Mouse (Mus musculus) frontal cortex, postnatal 14 days (tissue): ENCODE measurements around the gene Rps6kc1.

ENCODE experiments used
- DNase-seq, 2 experiments: peaks; one replicate each; pipeline ENCODE4 v3.0.0; 2022; ENCODE audit warnings: low spot score in 2 of 2

The Rps6kc1 gene

DNA sequence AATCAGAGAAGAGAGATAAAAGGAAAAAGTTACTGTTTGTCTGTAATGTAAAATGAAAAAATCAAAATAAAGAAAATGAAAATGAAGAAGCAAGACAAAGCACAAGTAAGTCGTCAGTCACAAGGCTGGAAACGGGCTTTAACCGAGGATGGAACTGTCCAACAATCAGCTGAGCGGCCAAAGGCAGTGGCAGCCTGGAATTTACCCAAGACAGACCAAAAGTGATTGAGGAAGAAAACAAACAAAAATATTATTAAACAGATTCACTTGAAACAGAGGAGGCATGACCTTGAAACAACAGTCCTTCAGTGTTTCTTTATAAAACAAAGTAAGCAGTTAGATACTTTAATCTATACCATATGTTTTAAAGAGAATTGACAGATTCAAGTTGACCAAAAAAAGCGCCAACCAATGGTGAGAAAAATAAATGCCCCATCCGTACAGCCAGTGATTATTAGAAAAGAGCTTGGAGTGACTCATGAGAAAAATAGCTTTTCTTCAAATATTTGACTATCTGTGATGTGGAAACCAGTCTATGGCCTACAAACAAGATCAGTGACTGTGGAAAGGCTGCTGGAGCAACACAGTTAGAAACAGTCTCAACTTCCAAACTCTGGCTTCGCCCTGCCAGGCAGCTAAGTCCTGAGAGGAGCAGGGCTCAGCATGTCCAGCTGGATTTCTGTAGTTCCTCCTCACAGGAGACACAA is 77.2 kb downstream of the Rps6kc1 start:
- no peak for DNase-seq

DNA sequence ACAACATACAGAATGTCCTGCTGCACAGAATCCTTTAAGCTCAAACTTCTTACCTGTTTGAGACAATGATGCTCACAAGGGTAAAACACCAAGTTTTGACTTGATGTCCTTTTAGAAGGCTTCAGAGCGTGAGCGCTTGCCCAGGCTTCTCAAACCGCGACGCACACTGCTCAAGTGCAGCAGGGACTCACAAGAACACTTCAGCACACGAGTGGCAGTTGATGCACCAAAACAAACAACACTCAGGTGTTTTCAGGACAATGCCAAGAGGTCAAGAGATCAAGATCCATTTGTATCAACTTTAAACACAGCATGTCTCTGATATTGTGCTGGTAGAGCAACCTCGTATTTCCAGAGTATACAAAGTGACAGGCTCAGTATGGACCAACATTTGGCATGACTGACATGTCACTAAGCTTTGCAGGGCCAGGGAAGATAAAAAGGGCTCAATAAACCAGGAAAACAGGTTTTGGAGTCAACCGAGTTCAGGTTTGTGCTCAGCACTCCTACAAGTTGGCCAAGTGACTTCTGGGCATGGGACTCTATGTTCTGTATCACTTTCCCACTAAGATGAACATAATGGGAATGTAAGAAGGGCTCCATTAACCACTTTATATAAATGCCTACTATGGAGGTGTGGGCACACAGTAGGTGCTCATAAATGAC is 78.5 kb downstream of the Rps6kc1 start:
- no peak for DNase-seq

DNA sequence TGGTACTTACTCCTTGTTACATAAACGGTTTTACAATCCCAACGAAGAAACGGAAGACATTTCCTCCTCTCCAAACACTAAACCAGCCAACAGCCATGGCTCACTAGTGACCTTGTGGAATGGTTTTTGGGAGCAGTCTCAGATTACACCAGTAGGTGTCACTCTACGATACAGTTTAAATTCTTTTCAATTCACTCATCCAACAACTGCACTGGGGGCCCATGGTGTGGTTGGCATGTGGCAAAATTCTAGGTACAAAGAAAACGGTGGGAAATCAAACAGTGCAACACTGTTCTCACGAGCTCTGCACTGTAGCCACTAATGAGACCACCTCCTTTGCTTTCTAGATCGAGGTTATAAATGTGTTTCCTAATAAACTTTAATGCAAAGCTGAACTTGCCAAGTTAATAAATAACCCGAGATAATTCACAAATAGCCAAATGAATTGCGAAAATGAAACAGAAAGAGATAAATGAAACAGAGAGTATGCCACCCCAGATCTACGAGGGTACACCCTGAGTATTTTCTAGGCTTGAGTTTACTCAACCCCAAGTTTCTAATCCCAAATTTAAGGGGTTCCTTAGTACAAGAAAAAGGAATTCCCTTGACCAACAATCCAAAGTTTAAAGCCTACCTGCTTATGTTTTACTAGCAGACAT is 79.6 kb downstream of the Rps6kc1 start:
- DNase-seq = peak in 1 of 2 experiments; percentile 49

DNA sequence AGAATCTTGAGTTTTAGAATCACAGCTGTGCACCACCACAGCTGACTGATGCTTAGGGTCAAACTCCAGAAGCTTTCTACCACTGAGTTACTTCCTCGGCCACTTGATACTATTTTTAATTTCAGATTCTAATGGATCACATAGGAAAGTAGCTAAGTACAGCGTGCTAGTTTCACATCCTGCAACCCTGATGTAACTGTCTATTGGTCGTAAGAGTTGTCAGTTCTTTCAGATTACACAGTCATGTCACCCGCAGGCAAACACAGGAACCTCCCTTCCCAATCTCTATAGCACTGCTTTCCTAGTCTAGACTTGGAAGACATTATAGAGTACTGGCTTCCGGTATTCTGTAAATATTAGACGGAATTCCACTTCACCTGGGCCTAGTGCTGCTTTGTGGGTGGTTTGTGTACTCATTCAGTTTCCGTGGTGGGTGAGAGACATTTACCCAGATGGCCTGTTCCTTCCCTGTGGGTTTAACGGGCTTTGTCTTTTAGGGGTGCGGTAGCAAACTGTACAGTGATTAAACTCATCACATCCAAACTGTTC is 85.0 kb downstream of the Rps6kc1 start:
- DNase-seq = no peak

DNA sequence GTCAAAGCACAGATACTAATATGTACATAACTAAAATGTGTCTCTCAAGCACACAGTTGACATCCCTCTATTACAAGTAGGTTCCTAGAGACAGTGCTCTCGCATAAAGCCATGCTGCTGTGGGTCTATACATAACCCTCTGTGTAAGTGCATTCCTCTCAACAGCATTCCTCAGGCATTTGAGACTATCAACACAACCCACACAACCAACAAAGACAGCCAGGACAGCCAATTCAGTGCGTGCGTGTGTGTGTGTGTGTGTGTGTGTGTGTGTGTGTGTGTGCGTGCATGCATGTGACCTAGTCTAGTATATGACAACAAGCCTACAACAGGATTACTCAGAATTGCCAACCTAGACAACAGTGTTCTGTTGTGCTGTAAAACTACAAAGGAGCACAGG is 87.8 kb downstream of the Rps6kc1 start:
- DNase-seq = no peak

DNA sequence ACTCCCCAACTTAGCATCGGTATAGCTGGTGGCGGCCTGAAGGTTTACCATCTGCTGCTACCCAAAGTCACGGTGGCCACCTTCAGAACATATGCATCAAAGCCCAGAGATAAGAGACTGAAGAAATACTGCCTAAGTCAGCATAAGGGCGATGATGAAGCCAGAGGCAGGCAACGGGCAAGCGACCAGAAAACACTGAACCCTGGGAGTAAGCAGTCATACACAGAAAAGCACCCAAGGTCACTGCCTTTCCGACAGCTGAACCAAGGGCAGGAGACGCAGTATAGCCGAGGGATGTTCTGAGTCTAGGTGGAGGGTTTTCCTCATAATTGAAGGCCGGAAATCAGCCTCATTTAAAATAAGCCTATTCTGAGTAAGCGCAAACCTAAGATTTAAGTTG is 95.4 kb downstream of the Rps6kc1 start:
- no peak for DNase-seq

DNA sequence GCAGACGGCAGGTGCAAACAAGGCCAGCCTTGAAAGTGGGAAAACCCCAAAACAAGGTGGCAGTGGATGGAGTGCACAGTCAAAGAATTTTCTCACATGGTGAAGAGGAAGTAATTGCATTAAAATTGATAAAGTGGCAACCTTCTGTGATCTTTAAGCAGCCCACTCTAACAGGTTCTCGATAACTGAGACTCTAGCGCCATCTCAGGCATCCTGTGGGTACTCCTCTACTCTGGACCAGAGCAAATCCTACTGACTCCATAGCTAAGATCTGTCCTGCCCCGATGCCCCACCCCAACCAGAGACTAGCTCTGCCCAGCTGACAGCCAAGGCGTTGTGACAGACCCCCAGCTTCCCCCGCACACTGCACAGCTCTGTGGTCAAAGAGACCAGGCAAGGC is 101.2 kb downstream of the Rps6kc1 start:
- no peak for DNase-seq

DNA sequence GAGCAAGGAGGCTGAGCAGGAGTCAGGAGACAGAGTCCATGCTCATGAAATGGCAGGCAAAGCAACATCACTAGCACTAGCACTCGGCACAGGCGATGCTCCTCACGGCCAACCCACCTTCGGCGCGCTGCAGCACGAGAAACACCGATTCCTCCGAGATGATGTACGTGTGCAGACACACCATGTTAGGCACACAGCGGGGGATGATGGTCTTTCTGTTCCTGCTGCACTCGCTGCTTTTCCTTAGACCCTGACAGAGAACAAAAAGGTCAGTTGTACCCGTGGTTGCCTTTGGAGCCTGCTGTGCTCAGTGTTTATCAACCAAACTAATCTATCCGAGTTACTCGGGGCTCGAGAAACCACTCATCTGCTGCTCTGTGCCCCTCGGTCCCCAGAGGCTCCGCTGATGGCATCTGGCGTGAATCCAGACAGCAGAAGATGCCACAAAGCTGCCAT is 102.8 kb downstream of the Rps6kc1 start:
- no peak for DNase-seq

DNA sequence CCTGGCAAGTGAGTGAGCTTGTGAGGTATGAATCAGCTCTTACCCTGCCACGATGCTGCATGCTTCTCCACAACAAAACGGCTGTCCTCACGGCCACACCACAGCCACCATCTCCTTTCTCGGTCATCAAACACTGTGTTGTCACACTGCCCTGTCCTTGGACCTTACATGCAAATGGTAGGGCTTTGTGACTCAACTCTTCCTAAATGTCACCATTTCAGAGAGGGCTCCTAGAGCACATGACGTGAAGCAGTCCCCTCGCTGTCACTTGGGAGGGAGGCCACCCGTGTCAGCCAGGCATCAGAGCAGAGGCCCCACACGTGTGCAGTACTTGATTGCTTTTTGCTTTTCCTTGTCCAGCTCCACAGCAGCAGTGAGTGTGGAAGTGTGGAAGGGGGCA is 104.8 kb downstream of the Rps6kc1 start:
- no peak for DNase-seq

DNA sequence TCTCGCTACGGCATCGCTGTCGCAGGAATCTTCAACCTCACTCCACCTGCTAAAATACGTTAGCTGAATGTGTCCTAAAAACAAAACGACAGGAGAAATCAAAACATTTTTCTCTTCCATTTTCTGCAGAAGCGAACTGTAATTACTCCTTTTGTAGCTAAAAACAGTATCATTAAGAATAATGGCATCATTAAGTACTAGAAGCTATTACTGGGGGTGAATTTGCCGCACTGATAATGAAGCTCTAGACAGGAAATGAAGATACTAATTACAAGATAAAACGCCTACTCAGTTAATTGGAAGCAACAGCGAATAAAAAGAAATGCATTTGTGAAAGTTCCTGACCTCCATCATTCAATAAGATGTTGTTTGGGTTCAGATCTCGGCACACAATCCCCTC is 112.9 kb downstream of the Rps6kc1 start:
- no peak for DNase-seq

DNA sequence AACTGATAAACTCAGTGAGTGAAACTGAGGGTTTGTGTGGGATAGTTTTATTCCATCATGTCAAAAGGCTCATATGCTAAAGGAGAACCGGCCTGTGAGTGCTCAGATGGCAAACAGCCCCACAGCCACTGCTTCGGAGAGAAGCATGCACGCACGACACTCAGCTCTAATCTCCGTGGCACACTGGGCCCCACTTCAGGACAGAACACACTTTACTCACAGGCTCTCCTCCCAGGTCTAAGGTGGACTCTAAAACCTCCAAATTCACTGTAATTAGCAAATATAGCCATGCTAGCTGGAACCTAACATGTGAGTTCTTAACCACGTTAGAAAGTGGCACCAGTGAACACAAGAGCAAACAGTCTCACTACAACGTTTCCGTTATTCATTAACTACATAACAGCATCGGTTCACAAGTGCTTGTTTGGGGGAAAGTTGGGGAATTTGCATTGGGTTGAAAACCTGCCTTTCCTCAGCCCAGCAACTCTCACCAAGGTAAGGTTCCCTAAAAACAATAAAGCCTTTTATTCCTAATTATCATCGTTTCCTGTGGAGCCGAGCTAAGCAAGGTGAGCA is 114.0 kb downstream of the Rps6kc1 start:
- no peak for DNase-seq

DNA sequence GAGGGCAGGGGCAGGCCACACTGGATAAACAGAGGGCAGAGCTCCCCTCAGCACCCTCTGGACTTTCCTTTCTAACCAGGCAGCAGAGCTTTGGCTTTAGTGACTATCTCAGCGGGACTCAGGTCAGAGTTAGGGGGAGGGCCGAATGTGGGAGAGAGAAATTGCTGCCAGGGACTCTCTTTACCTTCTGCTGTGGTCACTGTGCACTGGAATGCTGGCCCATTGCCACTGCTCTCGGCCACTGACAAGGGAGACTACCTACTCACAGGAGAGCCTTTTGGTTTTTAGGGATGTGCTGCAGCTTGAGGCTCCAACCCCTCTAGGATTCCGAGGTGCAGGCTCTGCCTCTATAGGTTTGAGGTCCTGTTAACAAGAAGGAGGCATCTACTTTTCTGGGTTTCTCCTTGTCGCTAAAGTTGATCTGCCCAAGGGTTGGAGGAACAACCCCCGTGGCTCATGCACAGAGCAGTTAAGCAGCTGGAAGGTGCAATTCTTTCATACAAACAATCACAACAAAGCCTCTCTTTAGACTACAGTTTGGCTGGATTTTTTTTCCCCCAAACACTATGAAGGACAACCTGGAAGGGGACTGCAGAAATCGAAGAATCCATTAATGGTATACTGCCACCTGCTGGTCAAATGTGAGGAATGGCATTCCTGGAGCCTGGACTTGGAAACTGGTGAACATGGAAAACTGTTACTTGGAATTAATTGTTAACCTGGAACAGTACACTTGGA is 114.7 kb downstream of the Rps6kc1 start:
- peak in 1 of 2 experiments; percentile 32 for DNase-seq

DNA sequence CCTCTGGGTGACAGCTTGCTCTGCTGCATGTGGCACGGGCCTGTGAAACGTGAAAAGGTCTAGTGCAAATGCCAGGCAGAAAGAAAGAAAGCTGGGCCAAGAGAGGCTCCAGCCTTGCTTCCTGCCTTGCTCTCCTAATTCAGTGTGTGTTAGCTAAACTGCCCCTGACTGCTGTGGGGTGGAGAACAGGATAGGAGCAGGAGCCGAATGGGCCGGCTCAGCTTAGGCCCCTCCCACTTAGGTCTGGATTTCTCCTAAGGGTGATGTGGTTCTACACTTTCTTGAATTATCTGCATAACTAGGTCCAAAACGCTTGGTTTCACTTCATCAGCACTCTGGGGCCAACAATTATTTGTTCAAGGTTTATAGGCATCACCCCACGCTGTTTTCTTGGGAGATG is 119.9 kb downstream of the Rps6kc1 start:
- DNase-seq = no peak

DNA sequence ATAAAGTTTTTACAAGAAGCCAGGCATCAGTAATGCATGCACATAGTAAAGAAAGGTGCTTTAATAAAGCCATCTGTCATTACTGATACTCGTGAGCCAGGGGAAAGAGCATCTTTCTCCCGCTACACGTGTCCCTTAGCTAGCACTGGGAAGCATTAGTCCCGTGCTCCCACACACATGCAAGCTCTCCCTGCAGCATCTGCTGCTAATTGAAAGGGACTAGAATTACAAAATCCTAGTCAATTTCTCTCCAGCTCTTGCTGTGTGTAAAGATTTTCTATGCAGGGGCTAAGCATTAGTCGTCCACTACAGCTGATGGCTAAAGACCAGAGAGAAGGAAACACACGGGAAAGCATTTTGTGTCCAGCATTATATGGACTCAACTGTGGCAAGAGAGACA is 120.8 kb downstream of the Rps6kc1 start:
- no peak for DNase-seq

DNA sequence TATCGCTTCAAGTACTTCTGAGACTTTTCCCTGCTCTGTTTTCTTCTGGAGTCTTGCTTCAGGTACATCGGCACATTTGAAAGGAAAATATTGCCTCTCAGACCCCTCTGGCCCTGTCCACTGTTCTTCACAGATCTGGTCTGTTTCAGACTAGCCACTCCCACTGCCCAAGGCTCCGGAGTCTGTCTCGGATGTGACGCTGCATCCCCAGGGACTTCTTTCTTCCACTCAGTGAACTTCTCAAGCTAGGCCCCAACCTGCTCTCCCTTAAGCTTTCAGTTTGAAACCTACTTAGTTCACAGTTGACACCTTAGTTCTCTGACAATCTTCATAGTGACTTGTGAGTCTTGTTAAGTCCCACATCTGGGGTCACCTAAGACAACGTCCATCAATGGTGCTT is 133.9 kb downstream of the Rps6kc1 start:
- DNase-seq = no peak

DNA sequence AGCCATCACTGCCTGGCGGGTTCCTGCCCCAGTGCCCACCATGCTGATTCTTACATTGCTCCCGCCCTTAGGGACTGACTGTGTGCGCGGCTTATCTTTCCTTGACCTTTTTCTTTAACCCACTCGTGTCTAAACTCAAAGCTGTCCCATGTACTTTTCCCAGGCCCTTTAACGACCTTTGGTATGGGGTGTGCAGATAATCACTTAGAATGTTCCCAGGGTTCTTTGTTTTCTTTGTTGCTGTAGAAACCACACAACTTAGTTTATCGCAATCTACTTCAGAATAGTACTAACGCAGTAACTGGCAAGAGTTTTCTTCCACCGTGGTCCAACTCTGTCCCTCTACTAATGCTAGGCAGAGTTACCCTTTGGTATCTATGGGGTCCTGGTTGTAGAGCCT is 135.3 kb downstream of the Rps6kc1 start:
- no peak for DNase-seq

DNA sequence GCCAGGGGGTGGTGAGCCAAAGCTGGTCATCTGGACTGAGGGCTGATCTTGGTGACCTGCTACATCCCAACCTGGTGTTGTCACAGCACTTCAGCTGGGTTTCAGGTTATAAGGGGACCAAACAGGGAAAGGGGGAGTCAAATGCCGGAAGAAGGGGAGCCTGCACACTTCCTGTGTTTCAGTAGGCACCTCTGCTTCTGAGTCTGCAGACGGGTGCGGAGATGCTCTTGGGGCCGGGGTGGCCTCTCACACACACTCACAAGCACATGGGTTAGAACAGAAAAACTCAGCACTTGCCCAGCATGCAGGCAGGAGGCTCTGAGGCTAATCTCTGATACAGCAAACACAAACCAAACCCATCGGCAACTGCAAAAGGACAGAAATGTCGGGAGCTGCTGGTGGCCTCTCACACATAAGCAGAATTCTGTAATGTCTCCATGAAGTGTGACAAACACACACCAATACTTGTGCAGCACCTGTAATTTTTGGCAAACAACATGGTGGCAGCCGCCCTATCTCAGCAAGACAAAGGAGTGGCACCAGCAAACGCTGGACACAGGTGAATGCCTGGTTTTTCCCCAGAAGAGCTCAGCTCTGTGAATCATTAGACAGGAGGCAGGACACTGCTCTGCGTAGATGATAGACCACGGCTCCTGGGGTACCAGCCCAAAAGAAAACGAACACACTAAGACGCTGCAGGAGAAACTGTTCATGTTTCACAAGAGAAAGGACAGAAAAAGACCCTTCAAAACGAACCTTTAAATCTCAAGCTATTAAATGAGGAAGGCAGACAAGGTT is 139.3 kb downstream of the Rps6kc1 start:
- no peak for DNase-seq

DNA sequence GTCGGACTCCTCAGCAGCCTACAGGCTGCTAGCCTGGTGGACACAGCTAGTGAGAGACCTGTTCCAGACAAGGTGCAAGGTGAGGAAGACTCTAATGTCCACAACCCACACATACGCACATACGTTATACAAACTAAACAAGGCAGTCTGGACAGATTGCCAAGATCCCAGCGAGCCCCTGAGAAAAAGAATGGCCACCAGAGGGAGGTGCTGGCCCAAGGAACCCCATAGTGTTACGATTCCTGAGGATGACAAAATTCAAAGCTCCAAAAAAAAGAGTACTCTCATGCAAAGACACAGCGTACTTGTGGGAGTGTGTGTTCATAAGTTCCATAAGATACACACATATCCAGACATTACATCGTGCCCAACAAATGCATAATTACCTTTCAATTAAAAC is 141.8 kb downstream of the Rps6kc1 start:
- no peak for DNase-seq

DNA sequence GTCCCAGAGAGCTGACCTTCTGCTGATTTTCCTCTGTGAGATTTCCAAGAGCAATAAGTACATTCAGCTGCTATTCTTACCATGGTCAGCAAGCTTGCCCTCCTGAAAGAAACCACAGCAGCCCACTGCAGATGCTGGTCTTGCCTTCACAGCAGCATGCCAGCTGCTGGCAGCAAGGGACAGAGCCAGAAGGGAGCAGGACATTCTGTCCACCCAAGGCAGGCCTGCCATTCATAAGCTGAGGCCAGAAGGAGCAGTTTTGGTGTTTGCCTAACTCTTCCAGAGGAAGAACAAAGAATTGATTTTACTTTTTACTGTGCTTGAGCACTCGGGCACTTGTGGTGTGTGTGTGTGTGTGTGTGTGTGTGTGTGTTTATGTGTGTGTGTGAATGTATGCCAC is 143.3 kb downstream of the Rps6kc1 start:
- DNase-seq = no peak

DNA sequence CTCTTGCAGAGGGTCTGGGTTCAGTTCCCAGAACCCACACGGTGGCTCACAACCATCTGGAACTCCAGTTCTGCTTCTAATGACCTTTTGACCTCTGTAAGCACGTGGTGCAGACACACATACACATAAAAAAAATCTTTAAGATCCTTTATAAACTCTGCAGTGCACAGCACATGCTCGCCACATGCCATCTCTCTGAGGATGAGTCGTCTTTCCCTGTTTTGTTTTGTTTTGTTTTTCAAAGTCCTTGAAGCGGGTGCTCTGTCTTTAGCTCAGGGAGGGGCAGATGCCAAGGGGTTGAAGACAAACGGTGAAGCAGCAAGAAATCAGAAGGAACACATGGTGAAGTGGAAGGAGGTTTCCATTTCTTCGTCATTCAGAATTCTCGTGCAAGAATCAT is 143.9 kb downstream of the Rps6kc1 start:
- no peak for DNase-seq

DNA sequence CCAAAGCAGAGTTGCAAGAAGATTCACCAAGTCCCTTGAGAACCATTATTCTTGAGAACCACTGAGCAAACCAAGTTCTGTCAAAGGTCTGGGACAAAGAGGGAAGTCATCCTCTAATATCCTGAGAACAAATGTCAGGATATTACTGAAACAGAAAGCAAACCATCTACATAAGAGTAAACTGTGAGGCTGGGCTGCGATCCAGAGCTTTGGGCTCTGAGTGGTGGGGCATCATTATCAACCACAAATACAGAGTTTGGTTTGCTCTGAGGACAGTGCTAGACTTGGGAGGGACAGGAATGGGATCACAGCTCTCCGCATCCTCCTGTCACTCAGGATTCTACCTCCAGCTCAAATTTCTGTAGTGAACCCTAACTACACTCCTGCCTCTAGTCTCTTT is 144.8 kb downstream of the Rps6kc1 start:
- DNase-seq = no peak
